Mouse (Mus musculus) CD4-positive, CD25-positive, alpha-beta regulatory T cell, adult 4 months (primary cell): ENCODE results near the gene Wtip. TPM values are rescaled to one million over a fixed set of nuclear protein-coding genes. Genes with fewer than 3 reads are reported as not detected.
"Not testable (repeated sequence)": the region's sequence is repeated elsewhere in the genome, so short reads cannot be mapped to it uniquely, and the experiment has no call there.

Experiments used
- ATAC-seq: one replicate; pipeline ENCODE4 v1.8.0; 2017
- polyA plus RNA-seq, 2 experiments: library from polyadenylated mRNA; unstranded; fragments of 100-300 nt; shearing (Covaris generic); gene quantifications; one replicate each; pipeline ENCODE4 v1.2.1; 2017

The Wtip gene
- polyA plus RNA-seq, 2 experiments from 2014 or later, result not detected

GRCm38 (mm10) chr7:34116601-34117000, 16.5 kb downstream of the Wtip start:
- no peak for ATAC-seq

- ATAC-seq, result no peak
Measured at GRCm38 (mm10) chr7:34109190-34109589, 23.9 kb downstream of the Wtip start.

- no peak for ATAC-seq
Measured at GRCm38 (mm10) chr7:34101276-34101675, 31.8 kb downstream of the Wtip start.

- no peak for ATAC-seq
Measured at GRCm38 (mm10) chr7:34100002-34100401, 33.1 kb downstream of the Wtip start.

- no peak for ATAC-seq
Measured at GRCm38 (mm10) chr7:34094911-34095481, 38.1 kb downstream of the Wtip start, which contains the start of gene Scgb1b30. Scgb1b30 (plus strand) TSS chr7:34095431.

GRCm38 (mm10) chr7:34068132-34068531, 64.9 kb downstream of the Wtip start:
- not testable (repeated sequence) for ATAC-seq

Other genes starting within 250 kb of the Wtip start
- gene Scgb2b26, start 188.2 kb downstream of the Wtip start, polyA plus RNA-seq, result not detected
- not detected for gene Scgb2b27, start 119.3 kb downstream of the Wtip start, polyA plus RNA-seq
- gene Scgb1b27, start 111.8 kb downstream of the Wtip start, polyA plus RNA-seq, result not detected
- gene Scgb1b30, start 37.8 kb downstream of the Wtip start, polyA plus RNA-seq, result not detected
- gene Uba2, start 36.3 kb upstream of the Wtip start, polyA plus RNA-seq, result 10 to 100 TPM; 79.0 to 92.8 TPM
- 10 to 100 TPM; 27.0 to 30.8 TPM for gene Pdcd2l, start 63.4 kb upstream of the Wtip start, polyA plus RNA-seq
- 100 to 1,000 TPM; 458 to 463 TPM for gene Gpi1, start 97.1 kb upstream of the Wtip start, polyA plus RNA-seq
- gene Gm6096, start 117.8 kb upstream of the Wtip start, polyA plus RNA-seq, result 1 to 10 TPM in 1 of 2 experiments, not detected in 1; 1.6 TPM
- 10 to 100 TPM; 22.7 to 30.8 TPM for gene 4931406P16Rik, start 180.3 kb upstream of the Wtip start, polyA plus RNA-seq